Mouse (Mus musculus) adrenal gland, postnatal 14 days (tissue): ENCODE data around the gene Psmd2. TPM values are rescaled to one million over a fixed set of nuclear protein-coding genes. Genes with fewer than 3 reads are reported as not detected.
"Not testable (repeated sequence)": the region's sequence is repeated elsewhere in the genome, so short reads cannot be mapped to it uniquely, and the experiment has no call there.

Experiments
- DNase-seq: peaks from one replicate; pipeline ENCODE4 v3.0.0; 2021; ENCODE audit warnings: mixed read lengths
- total RNA-seq: library from RNA; stranded (reverse); gene quantifications from 2 replicates; pipeline ENCODE4 v1.2.3, GENCODE M21; 2021

Gene Psmd2
- total RNA-seq, 1 experiment from 2014 or later, result 220 TPM

DNA sequence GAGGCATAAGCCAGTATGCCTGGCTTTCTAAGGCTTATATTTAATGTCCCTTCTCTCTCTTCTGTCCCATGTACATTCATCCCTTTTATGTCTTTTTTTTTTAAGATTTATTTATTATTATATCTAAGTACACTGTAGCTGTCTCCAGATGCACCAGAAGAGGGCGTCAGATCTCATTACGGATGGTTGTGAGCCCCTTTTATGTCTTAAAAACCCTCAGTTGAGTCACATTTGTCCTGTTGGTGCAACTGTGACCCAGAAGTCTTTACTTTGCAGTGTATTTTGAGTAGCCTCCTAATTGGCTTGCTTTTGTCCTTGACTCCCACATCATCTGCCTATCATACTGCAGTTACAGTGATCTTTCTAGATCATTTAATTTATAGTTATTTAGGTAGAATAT, 1.9 kb downstream of the Psmd2 start:
- DNase-seq, result no peak

DNA sequence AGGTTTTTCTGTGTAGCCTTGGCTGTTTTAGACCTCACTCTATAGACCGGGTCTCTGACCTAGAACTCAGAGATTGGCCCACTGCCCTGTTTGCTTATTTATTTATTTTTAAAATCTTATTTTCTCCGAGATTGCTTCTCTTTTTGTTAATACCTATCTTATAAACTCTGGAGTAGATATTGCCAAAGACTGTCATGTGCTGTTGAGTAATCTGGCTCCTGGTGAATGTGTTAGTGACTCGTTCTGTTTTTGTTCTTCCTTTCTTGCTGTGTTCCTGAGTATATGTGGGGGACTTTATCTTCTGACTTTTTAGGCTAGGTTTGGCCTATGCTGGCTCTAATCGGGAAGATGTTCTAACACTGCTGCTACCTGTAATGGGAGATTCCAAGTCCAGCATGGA, 6.2 kb downstream of the Psmd2 start:
- no peak for DNase-seq

DNA sequence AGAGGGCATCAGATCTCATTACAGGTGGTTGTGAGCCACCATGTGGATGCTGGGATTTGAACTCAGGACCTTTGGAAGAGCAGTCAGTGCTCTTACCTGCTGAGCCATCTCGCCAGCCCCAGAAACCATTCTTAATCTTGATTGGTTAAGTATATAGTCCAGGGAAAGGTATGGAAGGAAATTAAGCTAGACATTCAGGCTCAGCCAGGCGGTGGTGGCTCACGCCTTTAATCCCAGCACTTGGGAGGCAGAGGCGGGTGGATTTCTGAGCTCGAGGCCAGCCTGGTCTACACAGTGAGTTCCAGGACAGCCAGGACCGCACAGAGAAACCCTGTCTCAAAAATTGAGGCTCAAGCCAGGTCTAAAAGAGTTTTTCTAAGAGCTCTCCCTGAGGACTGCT, 16.6 kb downstream of the Psmd2 start, which contains the start of gene Eif4g1:
Eif4g1 (plus strand) TSS at position 301 of the 400 bp plus-strand sequence.
- DNase-seq, result not testable (repeated sequence)

DNA sequence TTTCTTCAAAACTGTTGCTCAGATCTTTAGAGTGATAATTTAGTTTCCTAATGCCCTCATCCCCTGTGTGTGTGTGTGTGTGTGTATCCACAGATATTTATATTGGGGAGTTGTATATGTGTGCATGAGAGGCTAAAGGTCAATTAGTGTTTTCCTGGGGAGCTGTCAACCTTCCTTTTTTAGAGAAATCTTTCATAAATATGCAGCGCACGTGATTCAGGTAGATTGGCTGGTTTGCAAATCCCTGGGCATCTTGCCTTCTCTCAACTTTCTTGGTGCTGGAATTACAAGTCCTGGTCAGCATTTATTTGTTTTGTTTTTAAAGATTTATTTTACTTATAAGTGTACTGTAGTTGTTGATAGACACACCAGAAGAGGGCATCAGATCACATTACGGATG, 18.8 kb downstream of the Psmd2 start:
- no peak for DNase-seq

DNA sequence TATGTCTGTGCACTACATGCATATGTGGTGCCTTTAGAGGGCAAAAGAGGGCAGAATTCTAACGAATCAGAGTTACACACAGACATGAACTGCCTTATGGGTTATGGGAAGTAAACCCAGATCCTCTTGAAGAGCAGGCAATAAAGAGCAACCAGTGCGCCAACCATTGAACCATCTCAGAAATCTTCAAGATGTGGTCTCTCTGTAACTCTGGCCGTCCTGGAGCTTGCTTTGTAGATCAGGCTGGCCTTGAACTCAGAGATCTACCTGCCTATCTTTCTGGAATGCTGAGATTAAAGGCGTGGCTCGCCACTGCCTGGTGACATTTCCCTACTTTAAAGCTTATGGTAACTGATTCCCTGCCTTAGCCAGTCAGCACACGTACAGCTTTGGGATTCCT, 20.4 kb downstream of the Psmd2 start:
- DNase-seq, result no peak

DNA sequence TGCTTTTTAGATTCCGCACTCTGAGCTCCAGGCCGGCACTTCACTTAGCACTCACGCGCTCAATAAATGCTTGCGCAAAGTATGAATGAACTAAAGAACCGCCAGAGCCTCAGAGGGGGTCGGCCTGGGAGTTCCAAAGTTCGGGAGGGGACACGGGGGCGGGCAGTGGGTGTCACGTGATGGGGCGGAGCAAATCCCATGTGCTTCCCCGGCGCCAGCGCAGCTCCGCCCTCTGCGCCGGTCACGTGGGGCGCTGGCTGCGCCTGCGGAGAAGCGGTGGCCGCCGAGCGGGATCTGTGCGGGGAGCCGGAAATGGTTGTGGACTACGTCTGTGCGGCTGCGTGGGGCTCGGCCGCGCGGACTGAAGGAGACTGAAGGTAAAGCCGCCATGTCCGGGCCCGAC, 21.0 kb downstream of the Psmd2 start:
- peak; percentile 98 for DNase-seq

DNA sequence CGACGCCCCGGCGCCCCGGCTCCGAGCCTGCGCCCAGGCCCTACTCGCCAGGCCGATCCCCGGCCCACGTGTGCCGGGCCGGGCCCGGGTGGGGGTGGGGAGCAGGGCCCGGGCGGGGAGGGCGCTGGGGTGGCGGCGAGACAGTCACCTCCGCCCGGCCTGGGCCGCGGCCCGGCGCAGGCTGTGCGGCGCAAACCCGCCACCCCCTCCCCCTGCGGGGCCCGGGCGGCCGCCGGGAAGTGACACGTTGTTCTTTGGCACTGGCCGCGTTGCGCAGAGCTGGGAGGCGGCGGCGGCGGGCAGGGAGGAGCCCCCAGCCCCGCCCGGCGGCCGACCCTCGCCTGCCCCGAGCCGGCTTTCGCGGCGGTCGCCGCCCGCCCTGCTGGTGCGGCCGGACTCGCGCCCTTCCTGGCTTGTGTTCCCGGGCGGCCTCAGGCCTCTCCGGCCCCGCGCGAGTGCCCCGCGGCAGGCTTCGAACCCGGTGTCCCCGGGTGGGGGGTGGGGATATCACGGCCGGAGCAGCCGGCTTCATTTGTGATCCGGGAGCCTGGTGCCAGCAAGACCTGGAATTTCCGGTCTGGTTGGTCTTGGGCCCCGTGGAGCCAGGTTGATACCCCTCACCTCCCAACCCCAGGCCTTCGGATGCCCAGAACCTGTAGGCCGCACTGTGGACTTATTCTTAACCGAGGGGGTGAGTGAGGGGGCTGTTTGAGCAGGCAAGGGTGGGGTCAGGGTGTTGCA, 21.7 kb downstream of the Psmd2 start:
- DNase-seq, result peak; percentile 87

DNA sequence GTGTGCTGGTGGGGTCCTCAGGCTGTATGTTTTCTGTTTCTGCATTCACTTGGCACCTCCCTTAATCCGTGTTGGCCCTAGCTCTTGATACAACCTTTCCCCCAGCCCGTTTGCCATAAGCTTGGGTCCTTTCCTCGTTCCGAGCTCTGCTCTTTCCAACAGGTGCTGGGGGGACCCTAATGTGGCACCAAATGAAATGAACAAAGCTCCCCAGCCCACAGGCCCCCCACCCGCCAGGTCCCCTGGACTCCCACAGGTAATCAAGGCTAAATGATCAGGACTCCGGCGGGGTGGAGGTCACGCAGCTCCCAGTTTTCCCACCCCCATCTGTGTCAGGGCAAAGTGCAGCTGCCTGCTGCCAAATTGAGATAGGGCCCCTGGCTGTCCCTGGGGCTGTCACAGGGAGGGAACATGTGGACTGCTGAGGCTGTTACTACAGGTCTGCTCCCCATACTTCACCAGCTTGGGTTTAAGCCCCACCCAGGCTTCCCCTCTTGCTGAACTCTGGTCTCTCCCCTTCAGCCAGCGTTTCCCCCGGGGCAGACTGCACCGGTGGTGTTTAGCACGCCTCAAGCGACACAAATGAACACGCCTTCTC, 22.4 kb downstream of the Psmd2 start:
- DNase-seq, result peak; percentile 78

DNA sequence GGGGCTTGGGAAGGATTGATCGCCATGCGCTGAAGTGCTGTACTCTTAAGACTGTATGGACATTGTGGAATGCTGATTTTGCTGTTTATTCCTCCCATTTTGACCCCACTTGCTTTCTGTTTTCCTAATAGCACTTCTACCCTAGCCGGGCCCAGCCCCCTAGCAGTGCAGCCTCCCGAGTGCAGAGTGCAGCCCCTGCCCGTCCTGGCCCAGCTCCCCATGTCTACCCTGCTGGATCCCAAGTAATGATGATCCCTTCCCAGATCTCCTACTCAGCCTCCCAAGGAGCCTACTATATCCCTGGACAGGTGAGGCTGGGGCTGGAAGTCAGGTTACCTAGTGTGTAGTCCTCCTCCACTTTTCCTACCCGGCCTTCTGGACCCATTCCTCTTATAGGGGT, 23.8 kb downstream of the Psmd2 start:
- DNase-seq, result no peak

DNA sequence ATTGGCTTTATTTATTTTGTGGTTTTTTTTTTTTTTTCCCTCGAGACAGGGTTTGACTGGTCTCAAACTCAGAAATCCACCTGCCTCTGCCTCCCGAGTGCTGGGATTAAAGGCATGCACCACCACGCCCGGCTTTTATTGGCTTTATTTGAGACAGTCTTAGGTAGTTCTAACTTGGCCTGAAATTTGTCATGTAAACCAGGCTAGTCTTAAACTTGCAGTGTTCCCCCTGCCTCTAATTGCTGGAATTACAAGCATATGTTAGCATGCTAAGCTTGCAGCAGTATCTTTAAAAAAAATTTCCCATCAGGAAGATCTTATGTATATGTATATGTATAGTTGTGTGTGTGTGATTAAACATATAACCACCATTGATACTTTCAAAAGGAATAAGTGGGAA, 25.2 kb downstream of the Psmd2 start:
- DNase-seq, result no peak

DNA sequence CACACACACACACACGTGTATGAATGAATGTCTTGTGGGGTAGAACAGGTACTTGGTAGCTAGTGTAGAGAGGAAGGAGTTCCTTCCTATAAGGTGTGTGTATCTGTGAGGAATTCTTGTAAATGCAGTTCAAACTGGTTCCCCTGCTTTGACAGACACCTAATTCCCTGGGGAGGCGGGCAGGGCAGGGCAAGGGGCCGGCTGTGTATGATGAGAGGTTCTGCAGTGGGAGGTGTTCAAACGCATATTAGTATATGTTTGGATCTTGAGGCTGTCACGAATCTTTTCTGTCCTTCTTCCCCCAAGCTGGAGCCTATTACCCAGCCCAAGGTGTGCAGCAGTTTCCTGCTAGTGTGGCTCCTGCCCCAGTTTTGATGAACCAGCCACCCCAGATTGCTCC, 25.9 kb downstream of the Psmd2 start:
- no peak for DNase-seq

DNA sequence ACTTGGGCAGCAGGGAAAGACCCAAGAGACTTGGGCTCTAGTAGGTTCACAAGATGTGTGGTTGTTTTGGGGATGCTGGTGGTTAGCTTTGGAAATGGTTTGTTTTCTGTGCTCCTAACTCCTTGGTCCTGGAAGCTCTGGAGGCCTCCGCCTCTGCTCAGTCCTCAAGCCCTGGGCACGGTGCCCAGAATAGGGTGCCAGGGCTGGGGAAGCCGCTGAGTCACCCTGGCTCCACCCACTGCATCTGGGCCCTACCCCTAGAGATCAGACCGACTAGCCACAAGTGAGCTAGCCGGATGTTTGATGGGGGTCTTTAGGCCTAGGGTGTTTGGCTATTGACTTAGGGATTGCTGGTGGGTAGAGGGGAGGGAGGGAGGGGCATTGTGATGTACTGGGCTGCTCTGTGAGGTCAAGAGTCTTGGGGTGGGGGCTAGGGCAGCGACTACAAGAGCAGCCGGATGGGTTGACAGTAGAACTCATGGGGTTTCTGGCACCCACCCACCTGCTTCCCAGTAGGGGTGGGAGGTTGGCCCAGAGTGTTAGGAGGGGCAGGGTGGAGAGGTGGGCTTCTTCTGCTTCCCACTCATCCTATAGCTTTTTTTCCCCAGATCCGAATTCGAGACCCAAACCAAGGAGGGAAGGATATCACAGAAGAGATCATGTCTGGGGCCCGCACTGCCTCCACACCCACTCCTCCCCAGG, 26.7 kb downstream of the Psmd2 start:
- peak; percentile 97 for DNase-seq

DNA sequence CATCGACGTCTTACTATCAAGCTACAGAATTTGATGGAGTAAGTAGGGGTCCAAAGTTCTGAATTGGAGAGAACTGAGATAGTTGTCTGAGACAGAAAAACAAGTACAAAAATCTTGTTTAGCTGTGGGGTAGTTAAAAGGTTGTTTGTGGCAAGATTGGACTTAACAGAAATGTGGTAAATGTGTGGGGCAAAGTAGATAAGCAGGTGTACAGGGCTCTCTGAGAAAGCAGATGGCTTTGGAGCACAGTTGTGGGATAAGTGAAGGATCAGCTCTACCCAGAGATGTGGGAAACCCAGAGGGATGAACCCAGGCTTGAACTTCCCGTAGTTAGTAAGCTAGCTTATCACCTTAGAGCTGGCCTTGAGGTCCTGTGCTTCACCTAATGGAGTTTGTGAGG, 39.3 kb downstream of the Psmd2 start:
- DNase-seq, result no peak

DNA sequence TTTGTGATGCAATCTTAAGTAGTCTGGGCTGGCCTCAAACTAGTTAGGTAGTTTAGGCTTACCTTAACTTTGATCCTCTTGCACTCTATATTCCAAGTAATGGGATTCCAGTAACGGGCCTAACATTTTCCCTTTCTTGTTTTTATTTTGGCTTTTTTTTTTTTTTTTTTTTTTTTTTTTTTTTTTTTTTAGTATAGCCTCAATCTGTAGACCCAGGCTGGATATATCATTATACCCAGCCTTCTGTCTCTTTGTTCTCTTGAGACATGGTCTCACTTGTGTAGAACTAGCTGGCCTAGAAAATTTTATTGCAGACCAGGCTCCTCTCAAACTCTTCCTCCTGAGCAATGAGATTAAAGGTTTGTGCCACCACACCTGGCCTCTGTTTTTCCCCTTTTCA, 40.2 kb downstream of the Psmd2 start:
- no peak for DNase-seq

DNA sequence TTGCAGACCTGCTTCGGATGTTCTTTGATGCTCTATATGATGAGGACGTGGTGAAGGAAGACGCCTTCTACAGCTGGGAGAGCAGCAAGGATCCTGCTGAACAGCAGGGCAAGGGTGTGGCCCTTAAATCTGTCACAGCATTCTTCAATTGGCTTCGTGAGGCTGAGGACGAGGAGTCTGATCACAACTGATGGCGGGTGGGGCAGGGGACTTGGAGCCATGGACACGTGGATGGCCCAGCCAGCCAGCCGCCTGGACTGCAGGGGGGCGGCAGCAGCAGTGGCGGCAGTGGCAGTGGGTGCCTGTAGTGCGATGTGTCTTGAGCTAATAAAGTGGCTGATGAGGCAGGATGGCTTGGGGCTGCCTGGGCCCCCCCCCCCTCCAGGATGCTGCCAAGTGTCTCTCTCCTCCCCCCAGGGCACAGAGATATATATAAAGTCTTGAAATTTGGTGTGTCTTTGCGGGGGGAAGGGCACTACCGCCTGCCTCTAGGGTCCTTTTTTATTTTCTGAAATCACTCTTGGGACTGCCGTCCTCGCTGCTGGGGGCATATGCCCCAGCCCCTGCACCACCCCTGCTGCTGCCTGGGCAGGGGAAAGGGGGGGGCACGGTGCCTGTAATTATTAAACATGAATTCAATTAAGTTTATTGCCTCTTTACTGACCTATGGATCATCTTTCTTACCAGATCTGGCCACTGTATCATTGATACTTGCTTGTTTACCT, 41.0 kb downstream of the Psmd2 start:
- no peak for DNase-seq

DNA sequence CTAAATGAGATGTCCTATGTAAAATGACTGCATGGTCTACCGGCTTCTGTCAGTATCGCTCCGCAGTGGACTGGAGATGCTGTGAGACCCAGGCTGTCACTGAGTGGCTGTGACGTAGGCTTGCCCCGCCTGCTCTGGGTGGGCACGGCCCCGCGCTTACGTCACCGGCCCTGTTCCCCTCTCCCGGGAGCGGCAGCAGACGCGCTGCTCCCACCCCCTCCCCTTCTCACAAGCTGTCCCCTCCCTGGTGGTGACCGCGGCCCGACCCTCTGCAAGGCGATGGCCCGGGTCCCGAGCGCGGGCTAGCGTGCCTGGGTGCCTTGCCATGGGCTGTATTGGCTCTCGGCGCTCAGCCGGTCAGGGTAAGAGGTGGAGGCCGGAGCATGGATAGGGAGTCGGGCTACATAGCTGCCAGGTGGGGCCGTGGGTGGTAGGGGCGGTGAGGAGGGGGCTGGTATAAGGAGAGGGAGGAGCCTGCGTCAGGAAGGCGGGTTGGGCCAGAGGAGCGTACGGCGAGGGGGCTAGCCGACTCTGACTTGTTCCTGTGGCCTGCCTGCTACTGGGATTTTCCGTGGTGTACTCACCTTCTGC, 41.8 kb downstream of the Psmd2 start, which contains the start of gene Fam131a:
Fam131a (plus strand) TSS at position 131 of the 591 bp plus-strand sequence.
- DNase-seq, result peak; percentile 93

DNA sequence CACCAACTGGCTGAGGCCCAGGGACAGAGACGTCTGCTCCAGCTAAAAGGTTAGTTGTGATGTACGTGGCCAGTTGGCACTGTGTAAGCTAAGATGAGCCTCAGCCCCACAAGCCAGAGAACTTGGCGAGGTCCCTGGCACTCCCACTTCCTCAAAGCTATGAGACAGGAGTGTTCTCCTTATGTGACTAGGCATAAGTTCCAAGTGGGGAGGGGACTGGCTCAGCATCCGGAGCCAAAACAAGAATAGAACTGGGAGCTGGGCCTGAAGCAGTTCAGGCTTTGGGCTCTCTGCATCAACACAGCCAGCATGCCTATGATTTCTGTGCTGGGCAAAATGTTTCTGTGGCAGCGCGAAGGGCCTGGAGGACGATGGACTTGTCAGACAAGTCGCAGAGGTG, 43.3 kb downstream of the Psmd2 start:
- peak; percentile 37 for DNase-seq

DNA sequence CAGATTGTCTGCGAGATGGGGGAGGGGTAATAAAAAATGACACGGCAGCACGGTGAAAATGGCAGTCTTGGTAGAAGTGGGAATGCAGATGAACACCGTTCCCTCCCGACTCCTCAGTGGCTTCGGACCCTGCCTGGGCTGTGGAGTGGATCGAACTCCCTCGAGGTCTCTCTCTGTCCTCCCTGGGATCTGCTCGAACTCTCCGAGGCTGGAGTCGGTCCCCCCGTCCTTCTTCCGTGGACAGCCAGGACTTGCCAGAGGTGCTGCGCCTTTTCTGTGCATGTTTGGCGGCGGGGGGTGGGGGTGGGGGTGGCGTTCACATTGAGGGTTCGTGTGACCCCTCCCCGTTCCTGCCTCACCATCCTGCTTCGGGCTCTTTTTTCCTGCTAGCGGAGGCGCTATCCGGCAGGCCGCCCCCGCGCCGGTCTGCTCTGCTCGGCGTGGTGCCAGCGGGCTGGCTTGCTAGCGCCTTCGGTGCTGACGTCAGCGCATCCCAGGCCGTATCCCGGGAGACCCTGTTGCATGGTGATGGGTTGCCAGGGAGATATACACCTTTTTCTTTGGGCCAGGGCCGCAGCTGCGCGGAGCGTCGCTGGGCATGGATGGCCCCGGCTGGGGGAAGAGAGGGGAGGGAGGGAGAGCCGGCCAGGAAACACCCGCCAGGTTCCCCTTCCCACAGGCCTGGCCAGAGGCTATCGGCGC, 44.3 kb downstream of the Psmd2 start:
- peak; percentile 91 for DNase-seq

DNA sequence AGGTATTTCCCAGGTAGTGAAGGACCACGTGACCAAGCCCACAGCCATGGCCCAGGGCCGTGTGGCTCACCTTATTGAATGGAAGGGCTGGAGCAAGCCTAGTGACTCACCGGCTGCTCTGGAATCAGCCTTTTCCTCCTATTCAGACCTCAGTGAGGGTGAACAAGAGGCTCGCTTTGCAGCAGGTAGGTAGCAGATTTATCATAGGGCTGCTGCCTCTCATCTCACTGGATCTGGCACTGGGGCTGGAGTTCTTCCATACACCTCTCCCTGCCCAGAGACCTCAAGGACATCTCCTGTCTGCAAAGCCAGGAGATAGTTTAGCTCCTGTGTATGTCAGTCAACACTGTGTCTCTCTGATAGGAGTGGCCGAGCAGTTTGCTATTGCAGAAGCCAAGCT, 47.8 kb downstream of the Psmd2 start:
- no peak for DNase-seq

DNA sequence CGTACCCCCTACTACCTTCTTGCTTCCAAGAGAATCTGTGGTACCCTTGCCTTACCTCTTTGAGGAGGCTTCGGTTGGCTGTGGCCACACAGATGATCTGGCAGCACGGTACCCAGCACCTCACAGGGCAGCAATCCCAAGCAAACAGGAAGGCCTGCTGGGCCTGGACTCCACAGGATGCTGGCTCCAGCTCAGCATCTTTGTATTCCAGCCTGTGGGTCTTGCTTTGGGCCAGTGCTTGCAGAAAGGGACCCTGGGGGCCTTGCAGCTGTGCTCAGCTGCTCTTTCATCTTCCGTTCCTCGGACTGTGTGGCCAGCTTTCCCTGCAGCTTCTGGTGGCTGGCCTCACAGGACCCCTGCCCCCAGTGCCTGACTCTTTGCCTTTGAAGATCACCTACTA, 48.6 kb downstream of the Psmd2 start:
- no peak for DNase-seq

DNA sequence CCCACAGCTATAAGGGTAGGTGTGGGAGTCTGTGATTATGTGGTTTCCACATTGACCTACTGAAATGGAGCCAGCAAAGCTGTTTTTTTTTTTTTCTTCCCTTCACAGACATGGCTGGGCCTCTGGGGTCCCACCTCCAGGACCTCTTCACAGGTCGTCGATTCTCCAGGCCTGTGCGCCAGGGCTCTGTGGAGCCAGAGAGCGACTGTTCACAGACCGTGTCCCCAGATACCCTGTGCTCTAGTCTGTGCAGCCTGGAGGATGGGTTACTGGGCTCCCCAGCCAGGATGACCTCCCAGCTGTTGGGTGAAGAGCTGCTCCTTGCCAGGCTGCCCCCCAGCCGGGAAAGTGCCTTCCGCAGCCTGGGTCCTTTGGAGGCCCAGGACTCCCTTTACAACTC, 49.9 kb downstream of the Psmd2 start:
- no peak for DNase-seq
